Mouse (Mus musculus): ENCODE results near the gene Gm28053. TPM values are rescaled to one million over a fixed set of nuclear protein-coding genes. Genes with fewer than 3 reads are reported as not detected.
A peak's percentile ranks its signal among the peaks of the same experiment; 100 is the strongest.

Gm28053 gene
- polyA plus RNA-seq, 1 experiment from 2014 or later, result not detected

GRCm38 (mm10) chr6:48745959-48746889 is 27.8 kb downstream of the Gm28053 start, which contains the start of gene Gimap5:
Gimap5 (plus strand) TSS chr6:48746197.
- H3K9me3 ChIP-seq (ENCODE audit: control insufficient read depth, low read length), result no peaks in the 10 kb centered on the region
- H3K27ac ChIP-seq (ENCODE audit: low read depth, low read length), result no peak within 1 kb of the TSS
- H3K36me3 ChIP-seq (ENCODE audit: control insufficient read depth, insufficient read depth, low read length), result no peaks in the 10 kb centered on the region
- H3K4me3 ChIP-seq (ENCODE audit: low read depth, low read length), result no peak within 1 kb of the TSS
- H3K27me3 ChIP-seq (ENCODE audit: control insufficient read depth, insufficient read depth, low read length), result peaks cover 10% of the 10 kb centered on the region
- no peak within 1 kb of the TSS for H3K9ac ChIP-seq (replicated peaks; ENCODE audit: low read depth, low read length)
- 50% methylated on average over 16 of the region's 16 CpGs for WGBS
- ATAC-seq (ENCODE audit: low read depth), result no peak
- no peaks in the 10 kb centered on the region for H3K4me1 ChIP-seq (ENCODE audit: control insufficient read depth, insufficient read depth, low read length)
- no peak within 1 kb of the TSS for H3K4me2 ChIP-seq (ENCODE audit: low read depth, low read length)

DNA sequence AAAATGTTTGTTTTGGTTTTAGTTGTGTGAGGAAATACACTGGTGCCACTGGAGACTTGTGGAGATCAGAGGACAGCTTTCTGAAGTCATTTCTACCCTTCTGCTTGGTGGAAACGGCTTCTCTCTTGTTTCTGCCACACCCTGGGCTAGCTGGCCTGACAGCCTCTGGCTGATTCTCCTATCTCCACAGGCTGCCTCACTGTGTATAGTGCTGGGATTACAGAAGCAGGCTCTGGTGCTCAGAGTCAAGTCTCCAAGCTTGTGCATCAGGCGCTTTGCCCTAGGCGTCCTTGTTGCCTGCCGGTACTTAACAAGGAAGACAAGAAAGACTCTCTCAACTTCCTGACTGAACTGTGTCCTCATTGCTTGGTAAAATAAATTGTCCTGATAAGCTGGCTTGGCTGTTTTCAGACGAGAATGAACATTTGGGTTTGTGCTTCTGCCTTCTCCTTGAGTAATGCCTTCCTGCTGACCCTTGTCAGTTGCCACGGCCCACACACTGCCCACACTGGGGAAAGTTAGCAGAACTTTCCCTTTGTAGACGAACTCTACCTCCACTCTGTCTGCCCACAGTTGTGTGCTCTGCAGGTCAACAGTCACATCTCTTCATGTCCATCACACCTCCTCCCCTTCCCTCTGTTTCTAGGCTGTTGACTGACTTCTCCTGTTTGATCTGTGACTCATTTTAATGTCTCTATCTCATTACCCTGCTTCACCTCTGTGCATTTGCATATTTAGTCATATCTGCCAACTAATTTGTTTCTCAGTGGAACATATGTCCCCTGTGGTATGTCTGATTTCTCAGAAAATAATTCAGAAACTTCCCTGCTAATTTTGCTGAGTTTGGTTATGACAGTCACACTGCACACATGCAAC is 28.9 kb downstream of the Gm28053 start:
- Histone ChIP-seq H3K36me3 (ENCODE audit: control insufficient read depth, insufficient read depth, low read length) (no peaks in the 10 kb centered on the region), H3K4me1 (ENCODE audit: control insufficient read depth, insufficient read depth, low read length) (no peaks in the 10 kb centered on the region), H3K4me2 (ENCODE audit: low read depth, low read length) (no peak overlapping the region), H3K9me3 (ENCODE audit: control insufficient read depth, low read length) (no peaks in the 10 kb centered on the region), H3K27ac (ENCODE audit: low read depth, low read length) (no peak overlapping the region), H3K27me3 (ENCODE audit: control insufficient read depth, insufficient read depth, low read length) (peaks cover 10% of the 10 kb centered on the region), H3K9ac (replicated peaks; ENCODE audit: low read depth, low read length) (no peak overlapping the region), H3K4me3 (ENCODE audit: low read depth, low read length) (no peak overlapping the region)
- WGBS, result 85% methylated on average over 7 of the region's 7 CpGs
- ATAC-seq (ENCODE audit: low read depth), result no peak

DNA sequence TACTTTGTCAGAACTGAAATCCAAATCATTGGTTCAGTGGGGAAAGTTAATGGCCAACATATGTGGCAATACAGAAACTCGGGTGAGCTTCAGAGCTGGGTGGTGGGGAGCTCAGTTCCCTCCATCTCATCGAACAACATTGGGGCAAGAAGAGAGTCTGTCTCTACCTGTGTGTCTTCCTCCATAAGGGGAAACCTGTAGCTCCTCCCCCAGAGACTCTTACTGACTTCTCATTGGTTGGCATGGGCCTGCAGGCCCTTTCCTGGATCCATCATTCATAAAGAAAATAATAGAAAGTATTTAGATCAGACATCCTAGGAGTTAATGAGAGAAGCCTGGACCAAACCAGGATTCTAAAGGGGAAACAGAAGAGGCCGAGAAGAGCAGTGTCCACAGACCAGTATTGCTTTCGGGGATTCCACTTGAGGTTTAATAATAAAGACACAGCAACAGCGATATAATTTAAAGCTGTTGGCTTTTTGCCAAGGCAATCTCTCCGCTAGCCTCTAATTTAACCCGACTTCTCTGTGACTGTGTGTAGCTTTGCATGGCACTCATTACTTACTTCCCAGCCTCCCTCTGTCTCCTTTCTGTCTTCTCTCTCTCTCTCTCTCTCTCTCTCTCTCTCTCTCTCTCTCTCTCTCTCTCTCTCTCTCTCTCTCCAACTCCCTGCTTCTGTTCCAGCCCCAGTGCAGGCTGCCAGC is 45.3 kb downstream of the Gm28053 start:
- no peak overlapping the region for H3K4me3 ChIP-seq (ENCODE audit: low read depth, low read length)
- WGBS, result 62% methylated on average over 7 of the region's 7 CpGs
- no peaks in the 10 kb centered on the region for H3K4me1 ChIP-seq (ENCODE audit: control insufficient read depth, insufficient read depth, low read length)
- H3K27ac ChIP-seq (ENCODE audit: low read depth, low read length), result no peak overlapping the region
- no peaks in the 10 kb centered on the region for H3K9me3 ChIP-seq (ENCODE audit: control insufficient read depth, low read length)
- ATAC-seq (ENCODE audit: low read depth), result peak; percentile 24
- no peak overlapping the region for H3K4me2 ChIP-seq (ENCODE audit: low read depth, low read length)
- H3K27me3 ChIP-seq (ENCODE audit: control insufficient read depth, insufficient read depth, low read length), result no peaks in the 10 kb centered on the region
- H3K9ac ChIP-seq (replicated peaks; ENCODE audit: low read depth, low read length), result no peak overlapping the region
- H3K36me3 ChIP-seq (ENCODE audit: control insufficient read depth, insufficient read depth, low read length), result no peaks in the 10 kb centered on the region

DNA sequence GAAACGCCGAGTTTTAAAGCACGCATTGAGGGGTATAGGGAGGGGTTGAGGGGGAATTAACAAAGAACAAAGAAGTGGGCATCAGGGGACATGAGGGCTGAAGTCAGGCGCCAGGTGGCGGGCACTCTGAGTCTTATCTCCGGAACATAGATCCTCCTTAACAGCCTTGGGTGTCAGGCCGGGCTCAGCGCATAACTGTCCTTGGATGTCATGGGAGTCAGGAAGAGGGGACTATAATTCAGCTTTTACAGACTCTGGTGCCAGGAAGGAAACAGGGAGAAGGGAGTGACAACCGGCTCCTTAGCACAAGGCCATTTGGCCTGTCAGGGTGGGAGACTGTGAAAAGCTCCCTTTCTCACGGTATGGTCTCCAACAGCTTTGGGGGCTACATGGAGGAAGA is 46.1 kb downstream of the Gm28053 start:
- ATAC-seq (ENCODE audit: low read depth), result no peak
- WGBS, result 95% methylated on average over 10 of the region's 10 CpGs
- Histone ChIP-seq H3K4me1 (ENCODE audit: control insufficient read depth, insufficient read depth, low read length) (no peaks in the 10 kb centered on the region), H3K4me3 (ENCODE audit: low read depth, low read length) (no peak overlapping the region), H3K9ac (replicated peaks; ENCODE audit: low read depth, low read length) (no peak overlapping the region), H3K4me2 (ENCODE audit: low read depth, low read length) (no peak overlapping the region), H3K9me3 (ENCODE audit: control insufficient read depth, low read length) (no peaks in the 10 kb centered on the region), H3K27me3 (ENCODE audit: control insufficient read depth, insufficient read depth, low read length) (no peaks in the 10 kb centered on the region), H3K36me3 (ENCODE audit: control insufficient read depth, insufficient read depth, low read length) (no peaks in the 10 kb centered on the region), H3K27ac (ENCODE audit: low read depth, low read length) (no peak overlapping the region)

DNA sequence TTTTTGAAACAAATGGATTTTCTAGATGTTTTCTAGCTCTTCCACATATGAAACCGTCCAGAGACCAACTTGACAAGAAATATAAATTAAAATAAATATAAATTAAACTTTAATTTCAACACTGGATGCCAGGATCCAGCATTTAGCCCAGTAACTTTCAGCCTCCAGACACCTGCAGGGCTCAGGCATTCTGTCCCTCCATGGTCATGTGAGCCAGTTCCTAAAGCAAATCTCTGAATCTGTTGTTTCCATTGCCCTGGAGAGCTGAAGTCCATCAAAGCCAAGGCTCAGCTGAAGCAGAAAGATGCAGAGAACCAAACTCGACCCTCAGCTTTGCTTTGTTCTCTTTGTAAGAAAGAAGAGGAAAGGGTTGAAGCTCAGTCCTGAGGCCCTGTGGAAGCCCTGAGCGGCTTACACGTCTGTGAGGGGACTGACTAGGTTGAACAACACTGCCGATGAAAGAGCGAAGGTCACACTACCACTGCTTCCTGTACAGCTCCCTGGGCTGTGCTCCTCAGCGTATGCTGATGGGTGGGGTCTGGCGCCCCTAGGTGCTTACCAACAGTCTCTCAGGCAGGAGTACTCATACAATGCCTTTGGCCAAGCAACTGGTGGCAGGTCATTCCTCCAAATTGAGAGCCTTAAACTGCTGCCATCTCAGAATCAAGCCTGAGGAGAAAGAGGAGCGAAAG is 49.9 kb downstream of the Gm28053 start:
- Histone ChIP-seq H3K4me2 (ENCODE audit: low read depth, low read length) (no peak overlapping the region), H3K27me3 (ENCODE audit: control insufficient read depth, insufficient read depth, low read length) (no peaks in the 10 kb centered on the region), H3K9ac (replicated peaks; ENCODE audit: low read depth, low read length) (no peak overlapping the region), H3K4me3 (ENCODE audit: low read depth, low read length) (no peak overlapping the region), H3K9me3 (ENCODE audit: control insufficient read depth, low read length) (no peaks in the 10 kb centered on the region), H3K27ac (ENCODE audit: low read depth, low read length) (no peak overlapping the region), H3K4me1 (ENCODE audit: control insufficient read depth, insufficient read depth, low read length) (no peaks in the 10 kb centered on the region), H3K36me3 (ENCODE audit: control insufficient read depth, insufficient read depth, low read length) (no peaks in the 10 kb centered on the region)
- WGBS, result 75% methylated on average over 9 of the region's 9 CpGs
- ATAC-seq (ENCODE audit: low read depth), result no peak

- Histone ChIP-seq H3K4me1 (ENCODE audit: control insufficient read depth, insufficient read depth, low read length) (no peaks in the 10 kb centered on the region), H3K27ac (ENCODE audit: low read depth, low read length) (no peak overlapping the region), H3K4me3 (ENCODE audit: low read depth, low read length) (no peak overlapping the region), H3K27me3 (ENCODE audit: control insufficient read depth, insufficient read depth, low read length) (no peaks in the 10 kb centered on the region), H3K9me3 (ENCODE audit: control insufficient read depth, low read length) (no peaks in the 10 kb centered on the region), H3K36me3 (ENCODE audit: control insufficient read depth, insufficient read depth, low read length) (no peaks in the 10 kb centered on the region), H3K9ac (replicated peaks; ENCODE audit: low read depth, low read length) (no peak overlapping the region), H3K4me2 (ENCODE audit: low read depth, low read length) (no peak overlapping the region)
- ATAC-seq (ENCODE audit: low read depth), result no peak
- WGBS, result 91% methylated on average over 3 of the region's 3 CpGs
Measured at GRCm38 (mm10) chr6:48768933-48769332, 50.5 kb downstream of the Gm28053 start.

- ATAC-seq (ENCODE audit: low read depth), result no peak
- Histone ChIP-seq H3K9me3 (ENCODE audit: control insufficient read depth, low read length) (no peaks in the 10 kb centered on the region), H3K27me3 (ENCODE audit: control insufficient read depth, insufficient read depth, low read length) (no peaks in the 10 kb centered on the region), H3K36me3 (ENCODE audit: control insufficient read depth, insufficient read depth, low read length) (no peaks in the 10 kb centered on the region), H3K4me3 (ENCODE audit: low read depth, low read length) (no peak within 1 kb of the TSS), H3K27ac (ENCODE audit: low read depth, low read length) (no peak within 1 kb of the TSS), H3K9ac (replicated peaks; ENCODE audit: low read depth, low read length) (no peak within 1 kb of the TSS), H3K4me2 (ENCODE audit: low read depth, low read length) (no peak within 1 kb of the TSS), H3K4me1 (ENCODE audit: control insufficient read depth, insufficient read depth, low read length) (no peaks in the 10 kb centered on the region)
- 96% methylated on average over 3 of the region's 3 CpGs for WGBS
Measured at GRCm38 (mm10) chr6:48770696-48771095, 52.3 kb downstream of the Gm28053 start, which contains the start of gene Gimap3. Gimap3 (minus strand) TSS chr6:48770851.

GRCm38 (mm10) chr6:48772030-48772429 is 53.6 kb downstream of the Gm28053 start:
- Histone ChIP-seq H3K9me3 (ENCODE audit: control insufficient read depth, low read length) (no peaks in the 10 kb centered on the region), H3K4me1 (ENCODE audit: control insufficient read depth, insufficient read depth, low read length) (no peaks in the 10 kb centered on the region), H3K4me2 (ENCODE audit: low read depth, low read length) (no peak overlapping the region), H3K27ac (ENCODE audit: low read depth, low read length) (no peak overlapping the region), H3K9ac (replicated peaks; ENCODE audit: low read depth, low read length) (no peak overlapping the region), H3K4me3 (ENCODE audit: low read depth, low read length) (no peak overlapping the region), H3K36me3 (ENCODE audit: control insufficient read depth, insufficient read depth, low read length) (no peaks in the 10 kb centered on the region), H3K27me3 (ENCODE audit: control insufficient read depth, insufficient read depth, low read length) (no peaks in the 10 kb centered on the region)
- 12% methylated on average over 8 of the region's 8 CpGs for WGBS
- ATAC-seq (ENCODE audit: low read depth), result peak; percentile 86
